Mouse (Mus musculus) spleen, adult 2 months (tissue): ENCODE data around the gene Sim1. TPM values are rescaled to one million over a fixed set of nuclear protein-coding genes. Genes with fewer than 3 reads are reported as not detected.
A peak's percentile ranks its signal among the peaks of the same experiment; 100 is the strongest.

ENCODE experiments used
- DNase-seq, 2 experiments: peaks; one replicate each; pipeline versions ENCODE4 v3.0.0 to v3.0.0-alpha.2; 2012 to 2021; ENCODE audit warnings: low spot score in 2 of 2, low read depth in 1 of 2
- H3K27ac ChIP-seq: fragments of 200-500 bp; 2 replicates; pipeline ENCODE4 v1.5.1; 2012; ENCODE audit warnings: low read length, inconsistent platforms; ENCODE audit not compliant: insufficient read depth
- H3K27me3 ChIP-seq: fragments of 200-500 bp; 2 replicates; pipeline ENCODE4 v1.6.1; 2012; ENCODE audit warnings: mild to moderate bottlenecking, moderate library complexity, low read length, inconsistent platforms; ENCODE audit not compliant: control insufficient read depth, insufficient read depth
- H3K36me3 ChIP-seq: fragments of 200-500 bp; 2 replicates; pipeline ENCODE4 v1.6.1; 2012; ENCODE audit warnings: mild to moderate bottlenecking, low read length, inconsistent platforms; ENCODE audit not compliant: control insufficient read depth, insufficient read depth
- H3K4me1 ChIP-seq: fragments of 200-500 bp; 2 replicates; pipeline ENCODE4 v1.6.1; 2011; ENCODE audit warnings: inconsistent platforms; ENCODE audit not compliant: control insufficient read depth, insufficient read depth, insufficient read length
- H3K4me3 ChIP-seq: fragments of 200-500 bp; 2 replicates; pipeline ENCODE4 v1.5.1; 2011; ENCODE audit warnings: mild to moderate bottlenecking, inconsistent platforms; ENCODE audit not compliant: insufficient read depth, insufficient read length; ENCODE audit errors: extremely low read depth
- CTCF ChIP-seq: fragments of 200-500 bp; IDR thresholded peaks from 2 replicates; pipeline ENCODE4 v1.5.1; 2011; ENCODE audit warnings: mild to moderate bottlenecking, inconsistent platforms; ENCODE audit not compliant: insufficient read depth, insufficient read length, insufficient replicate concordance; ENCODE audit errors: extremely low read depth
- POLR2A ChIP-seq: fragments of 200-500 bp; IDR thresholded peaks from 2 replicates; pipeline ENCODE4 v1.6.1; 2011; ENCODE audit warnings: low read depth, low read length, inconsistent platforms
- WGBS: fragments of 180-500 bp; shearing (Covaris S2); methylation state at CpG from one replicate; pipeline ENCODE4 v1.1.7; 2018; 5-methylcytosine and 5-hydroxymethylcytosine counted together
- polyA plus RNA-seq: library from polyadenylated mRNA; depleted of rRNA; stranded (reverse); fragments of >200 nt; gene quantifications from 2 replicates; pipeline ENCODE4 v1.2.3, GENCODE M21; 2012

Gene Sim1
- polyA plus RNA-seq, 1 experiment: not detected

GRCm38 (mm10) chr10:50897530-50898471, 3.2 kb downstream of the Sim1 start:
- H3K4me3 ChIP-seq: no peak overlapping the region
- no peak overlapping the region for H3K27ac ChIP-seq
- TF ChIP-seq CTCF: 0 out of 2 replicates have a peak, but pooled peaks have one; percentile 10
- no peak for TF ChIP-seq POLR2A
- peaks cover 41% of the 10 kb centered on the region for H3K27me3 ChIP-seq
- H3K4me1 ChIP-seq: peaks cover 10% of the 10 kb centered on the region
- no peaks in the 10 kb centered on the region for H3K36me3 ChIP-seq
- 6% methylated on average over 32 of the region's 32 CpGs for WGBS
- no peak for DNase-seq

GRCm38 (mm10) chr10:50898621-50899020, 4.1 kb downstream of the Sim1 start:
- no peaks in the 10 kb centered on the region for H3K36me3 ChIP-seq
- 27% methylated on average over 2 of the region's 2 CpGs for WGBS
- TF ChIP-seq CTCF: no peak
- TF ChIP-seq POLR2A: no peak
- no peak overlapping the region for H3K27ac ChIP-seq
- peaks cover 46% of the 10 kb centered on the region for H3K27me3 ChIP-seq
- no peak overlapping the region for H3K4me3 ChIP-seq
- no peak for DNase-seq
- H3K4me1 ChIP-seq: peaks cover 10% of the 10 kb centered on the region

DNA sequence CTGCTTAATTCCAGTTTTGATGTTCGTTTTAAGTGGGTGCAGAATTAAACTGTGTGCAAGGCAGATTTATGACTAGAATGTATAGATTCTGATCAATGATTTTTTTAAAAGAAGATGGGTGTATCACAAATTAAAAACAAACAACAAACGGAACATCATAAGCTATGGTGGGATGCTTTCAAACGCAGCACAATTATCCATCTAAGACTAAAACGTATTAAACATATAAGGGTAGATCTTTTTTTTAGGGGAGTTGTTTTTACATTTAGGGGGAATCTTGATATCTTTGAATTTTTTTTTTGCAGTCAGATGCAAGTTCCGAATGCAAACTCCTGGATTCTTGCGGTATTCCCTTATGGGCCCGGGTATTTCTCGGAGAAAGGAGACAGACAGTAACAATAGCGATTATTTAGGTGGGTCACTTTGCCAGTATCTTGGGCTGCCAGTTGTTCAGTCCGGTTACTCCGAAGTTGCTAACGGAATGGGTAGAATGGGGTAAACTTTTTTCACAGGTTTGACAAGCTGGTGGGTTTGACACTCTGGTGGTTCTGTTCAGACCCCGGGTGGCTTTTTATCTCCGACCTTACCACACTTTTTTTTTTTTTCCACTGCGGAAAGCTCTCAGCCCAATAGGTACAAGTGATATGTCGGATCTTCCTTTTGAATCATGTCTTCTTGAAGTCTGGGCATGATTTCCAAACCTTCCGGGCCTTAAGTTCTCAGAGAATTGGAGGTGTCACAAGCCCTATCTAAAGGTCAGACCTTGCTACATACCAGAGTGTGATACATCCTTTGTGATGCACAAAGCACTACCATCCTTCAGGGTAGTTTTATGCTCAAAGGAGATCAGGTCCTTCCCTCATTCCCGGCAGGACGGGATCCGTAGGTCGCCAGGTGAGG, 5.5 kb downstream of the Sim1 start:
- WGBS: 7% methylated on average over 21 of the region's 21 CpGs
- H3K27me3 ChIP-seq: peaks cover 41% of the 10 kb centered on the region
- no peak for TF ChIP-seq CTCF
- no peak for TF ChIP-seq POLR2A

DNA sequence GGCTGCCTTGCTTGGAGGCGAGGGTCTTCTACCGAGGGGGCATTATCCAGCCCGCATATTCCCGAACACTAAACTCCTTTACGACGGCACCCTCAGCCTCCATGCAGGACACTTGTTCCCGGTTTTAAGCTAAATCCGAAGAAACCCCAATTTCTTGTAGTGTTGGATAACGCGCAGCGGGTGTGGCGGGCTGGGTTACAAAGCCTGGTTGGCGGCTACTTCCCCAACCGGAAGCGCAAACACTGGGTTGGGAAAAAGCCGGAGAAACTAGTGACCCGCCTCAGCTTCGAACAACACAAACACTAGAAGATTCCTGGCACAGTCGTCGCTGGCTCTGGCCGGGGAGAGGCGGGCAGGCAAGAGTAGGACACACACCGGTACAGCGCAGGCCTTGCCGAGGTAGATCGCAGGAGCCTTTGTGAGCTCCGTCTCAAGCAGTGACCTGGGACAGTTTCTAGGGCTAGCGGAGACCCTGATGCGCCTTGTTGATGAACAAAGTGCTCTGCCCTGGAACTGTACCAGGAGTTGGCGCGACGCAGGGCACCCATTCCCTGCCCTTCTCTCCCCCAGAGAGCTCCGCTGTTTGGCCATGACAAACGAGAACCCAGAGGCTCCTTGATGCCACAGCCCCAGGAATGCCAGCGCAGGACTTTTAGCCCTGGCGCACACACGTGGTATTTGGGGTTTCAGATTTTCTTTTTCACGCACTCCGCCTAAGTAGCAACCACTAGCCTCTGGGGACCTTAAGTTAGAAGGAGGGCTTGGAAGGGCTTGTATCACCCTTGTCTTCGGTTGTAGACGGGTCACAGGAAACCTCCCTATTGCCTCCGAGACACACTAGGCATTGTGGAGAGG, 6.4 kb downstream of the Sim1 start:
- TF ChIP-seq CTCF (no peak), POLR2A (no peak)
- DNase-seq: no peak
- WGBS: 8% methylated on average over 42 of the region's 42 CpGs
- no peak overlapping the region for H3K4me3 ChIP-seq
- no peak overlapping the region for H3K27ac ChIP-seq
- no peaks in the 10 kb centered on the region; the same call in 1 of the 2 replicates for H3K4me1 ChIP-seq
- H3K36me3 ChIP-seq: no peaks in the 10 kb centered on the region
- H3K27me3 ChIP-seq: peaks cover 36% of the 10 kb centered on the region

More for the DNA sequence above, 5.5 kb downstream of the Sim1 start:
- no peak overlapping the region for H3K4me3 ChIP-seq
- peaks cover under 1% of the 10 kb centered on the region for H3K4me1 ChIP-seq
- H3K27ac ChIP-seq: no peak overlapping the region
- no peaks in the 10 kb centered on the region for H3K36me3 ChIP-seq
- DNase-seq: no peak

DNA sequence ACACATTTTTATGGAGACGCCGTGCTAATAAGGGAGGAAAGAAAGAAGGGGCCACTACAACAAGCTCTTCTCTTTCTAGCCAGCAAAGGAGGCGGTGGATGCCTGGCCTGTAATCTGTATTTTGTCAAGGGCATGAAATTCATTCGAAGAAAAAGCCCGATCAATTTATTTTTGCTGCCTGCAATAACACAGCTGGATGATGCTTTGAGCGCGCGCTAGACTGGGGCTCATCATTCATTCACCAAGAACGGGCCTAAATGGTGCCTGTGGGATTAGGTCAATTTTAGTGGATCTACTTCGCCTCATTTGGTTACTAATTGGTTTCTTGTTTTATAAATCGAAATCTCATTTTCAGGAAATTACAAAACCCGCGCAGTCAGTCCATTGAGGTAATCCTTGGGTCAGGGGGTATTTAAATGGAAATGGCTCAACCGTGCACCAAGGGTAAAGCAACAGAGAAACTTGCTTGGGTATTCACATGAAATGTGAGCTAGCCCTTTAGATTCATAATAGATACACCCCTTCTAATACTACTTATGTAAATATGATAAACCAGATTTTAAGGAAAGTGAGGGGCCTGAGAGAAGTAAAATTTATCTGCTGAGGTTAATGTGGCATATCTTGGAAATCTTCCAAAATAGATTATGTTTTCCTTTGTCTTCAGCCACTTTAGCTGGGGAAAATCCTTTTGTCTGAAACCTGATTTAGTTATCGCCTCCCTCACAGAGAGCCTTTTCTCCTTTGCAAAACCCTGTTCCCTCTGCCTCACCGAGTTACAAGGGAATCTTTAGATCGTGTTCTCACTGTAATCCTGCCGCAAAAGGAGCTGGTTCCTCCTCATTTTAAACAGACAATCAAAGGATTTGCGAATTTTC, 7.3 kb downstream of the Sim1 start:
- Histone ChIP-seq H3K36me3 (no peaks in the 10 kb centered on the region), H3K27ac (no peak overlapping the region), H3K4me1 (no peaks in the 10 kb centered on the region; the same call in 1 of the 2 replicates), H3K27me3 (peaks cover 31% of the 10 kb centered on the region), H3K4me3 (no peak overlapping the region)
- DNase-seq: no peak
- 9% methylated on average over 19 of the region's 19 CpGs for WGBS
- TF ChIP-seq CTCF (no peak), POLR2A (no peak)
